Mouse (Mus musculus): ENCODE measurements around the gene Prune2.

- TF ChIP-seq CTCF (IDR thresholded peaks at IDR 0.05; ENCODE audit: low read depth) (no peak), EP300 (IDR thresholded peaks at IDR 0.05; ENCODE audit: low read depth) (no peak)
These were observed 317.1 kb downstream of the Prune2 start for GRCm38 (mm10) chr19:17272988-17273387.

Measured in liver, postnatal 0 days (tissue).